Mouse (Mus musculus): ENCODE results near the gene Chrna5. TPM values are rescaled to one million over a fixed set of nuclear protein-coding genes. Genes with fewer than 3 reads are reported as not detected.

Gene Chrna5
- polyA plus RNA-seq, 1 experiment from 2014 or later = 0.97 TPM

DNA sequence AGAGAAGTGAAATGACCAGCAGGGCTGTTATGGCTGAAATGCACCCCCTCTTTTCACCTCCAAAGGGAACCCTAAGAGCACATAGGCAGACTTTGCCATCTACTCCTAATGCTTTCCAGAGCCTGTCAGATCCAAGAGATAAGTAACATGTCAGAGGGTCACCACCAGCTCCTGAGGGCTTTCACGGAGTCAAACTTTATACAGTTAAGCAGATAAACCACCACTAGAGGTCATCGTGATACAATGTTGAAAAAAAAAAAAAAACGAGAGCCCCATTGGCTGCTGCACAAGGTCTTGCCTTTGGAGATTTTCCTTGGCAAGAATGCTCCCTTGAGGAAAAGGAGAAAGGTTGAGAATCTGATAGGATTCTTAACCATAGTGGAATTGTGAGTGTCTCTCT, 66.1 kb downstream of the Chrna5 start:
- no peak overlapping the region for H3K4me2 ChIP-seq (ENCODE audit: low read length)
- ATAC-seq (replicated peaks; ENCODE audit: low FRiP score, low read depth) = no peak
- no peaks in the 10 kb centered on the region for H3K36me3 ChIP-seq (ENCODE audit: insufficient read depth, low read length)
- no peak overlapping the region for H3K9ac ChIP-seq (ENCODE audit: low read depth, low read length)
- H3K27me3 ChIP-seq (ENCODE audit: insufficient read depth, low read length) = no peaks in the 10 kb centered on the region
- no peaks in the 10 kb centered on the region; the same call in 1 of the 2 replicates for H3K4me1 ChIP-seq (replicated peaks; ENCODE audit: insufficient read depth, low read length)
- whole genome bisulfite sequencing = 0% methylated on average over 3 of the region's 3 CpGs
- H3K4me3 ChIP-seq (replicated peaks; ENCODE audit: low read depth, low read length) = no peak overlapping the region
- TF ChIP-seq CTCF (IDR thresholded peaks at IDR 0.05; ENCODE audit: low read depth) = peak; percentile 58
- DNase-seq (ENCODE audit: low spot score) = peak; percentile 47
- H3K27ac ChIP-seq = no peak overlapping the region
- H3K9me3 ChIP-seq (replicated peaks; ENCODE audit: low read length) = no peaks in the 10 kb centered on the region

DNA sequence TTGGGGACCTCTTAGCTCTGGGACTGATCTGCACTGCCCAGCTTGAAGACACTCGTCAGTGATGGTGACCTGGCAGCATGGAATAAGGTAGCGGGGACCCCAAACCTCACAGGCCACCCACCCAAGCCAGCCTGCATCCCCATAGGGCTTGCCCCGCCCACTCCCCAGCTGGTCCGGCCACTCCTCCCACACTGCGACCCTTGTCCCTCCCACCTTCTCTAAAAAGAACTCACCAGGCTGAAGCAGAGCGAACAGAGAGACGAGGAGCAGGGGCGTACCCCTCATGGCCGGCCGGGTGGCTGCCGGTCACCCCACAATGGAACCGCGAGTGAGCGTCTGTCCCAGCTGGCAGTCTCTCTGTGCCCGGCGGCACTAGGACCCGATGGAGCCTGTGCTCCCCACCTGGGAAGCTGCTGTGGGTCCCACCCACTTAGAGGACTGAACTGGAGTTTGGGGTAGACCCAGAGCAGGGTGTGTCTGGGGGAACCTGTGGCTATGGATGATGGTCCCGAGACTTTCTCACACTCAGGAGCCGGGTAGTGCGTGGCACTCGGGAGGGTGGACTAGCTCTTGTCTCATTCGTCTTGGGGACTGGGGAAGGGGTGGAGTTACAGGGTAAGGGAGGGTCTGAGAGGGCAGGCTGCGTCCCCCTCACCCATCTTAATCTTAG, 67.7 kb downstream of the Chrna5 start, which contains the start of gene Chrnb4:
Gene Chrnb4, minus strand, starts transcription at position 569 of the 670 bp plus-strand sequence.
- H3K4me2 ChIP-seq (ENCODE audit: low read length) = peak within 1 kb of the TSS; percentile 85
- DNase-seq (ENCODE audit: low spot score) (peak; percentile 2), ATAC-seq (replicated peaks; ENCODE audit: low FRiP score, low read depth) (peak; percentile 45; the same call in 1 of the 2 replicates)
- WGBS = under 1% methylated on average over 23 of the region's 23 CpGs
- H3K4me3 ChIP-seq (replicated peaks; ENCODE audit: low read depth, low read length) = peak within 1 kb of the TSS; percentile 39
- H3K27ac ChIP-seq = no peak within 1 kb of the TSS
- H3K27me3 ChIP-seq (ENCODE audit: insufficient read depth, low read length) = no peaks in the 10 kb centered on the region
- no peaks in the 10 kb centered on the region; the same call in 1 of the 2 replicates for H3K4me1 ChIP-seq (replicated peaks; ENCODE audit: insufficient read depth, low read length)
- no peak for TF ChIP-seq CTCF (IDR thresholded peaks at IDR 0.05; ENCODE audit: low read depth)
- peak within 1 kb of the TSS; percentile 51 for H3K9ac ChIP-seq (ENCODE audit: low read depth, low read length)
- H3K36me3 ChIP-seq (ENCODE audit: insufficient read depth, low read length) = no peaks in the 10 kb centered on the region
- H3K9me3 ChIP-seq (replicated peaks; ENCODE audit: low read length) = no peaks in the 10 kb centered on the region

DNA sequence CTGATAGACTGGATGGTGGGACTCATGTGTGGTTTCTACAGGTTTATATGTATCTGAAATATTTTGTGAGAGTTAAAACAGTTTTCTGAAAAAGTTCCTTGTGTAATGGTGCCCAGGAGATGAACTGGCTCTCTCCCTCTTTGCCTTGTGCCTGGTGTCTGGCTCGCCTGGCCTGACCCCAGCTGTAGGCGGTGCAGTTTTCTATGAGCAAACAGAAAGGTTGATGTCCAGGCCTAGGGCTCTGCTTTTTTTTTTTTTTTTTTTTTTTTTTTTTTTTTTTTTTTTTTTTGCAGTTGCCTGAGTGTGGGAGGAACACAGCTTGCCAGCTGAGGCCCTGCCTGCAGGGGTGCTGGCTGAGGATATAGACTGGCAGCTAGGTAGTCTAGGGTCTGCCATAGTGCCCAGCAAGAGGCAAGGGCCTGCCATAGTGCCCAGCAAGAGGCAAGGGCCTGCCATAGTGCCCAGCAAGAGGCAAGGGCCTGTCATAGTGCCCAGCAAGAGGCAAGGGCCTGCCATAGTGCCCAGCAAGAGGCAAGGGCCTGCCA, 74.8 kb downstream of the Chrna5 start:
- 68% methylated on average over 2 of the region's 2 CpGs for WGBS
- H3K27me3 ChIP-seq (ENCODE audit: insufficient read depth, low read length) = no peaks in the 10 kb centered on the region
- H3K36me3 ChIP-seq (ENCODE audit: insufficient read depth, low read length) = no peaks in the 10 kb centered on the region
- H3K4me1 ChIP-seq (replicated peaks; ENCODE audit: insufficient read depth, low read length) = no peaks in the 10 kb centered on the region
- no peak overlapping the region for H3K27ac ChIP-seq
- no peak overlapping the region for H3K9ac ChIP-seq (ENCODE audit: low read depth, low read length)
- H3K9me3 ChIP-seq (replicated peaks; ENCODE audit: low read length) = no peaks in the 10 kb centered on the region
- no peak overlapping the region for H3K4me3 ChIP-seq (replicated peaks; ENCODE audit: low read depth, low read length)
- ATAC-seq (replicated peaks; ENCODE audit: low FRiP score, low read depth) (no peak), DNase-seq (ENCODE audit: low spot score) (no peak)
- no peak for TF ChIP-seq CTCF (IDR thresholded peaks at IDR 0.05; ENCODE audit: low read depth)
- no peak overlapping the region for H3K4me2 ChIP-seq (ENCODE audit: low read length)

Other genes starting within 250 kb of the Chrna5 start
- 155 and 166 TPM in 2 replicates for gene Wdr61, start 246.4 kb upstream of the Chrna5 start, polyA plus RNA-seq (2015; fragmentation: Nextera tagmentation; extraction: Ambion mirVana)
- gene Crabp1, start 216.1 kb upstream of the Chrna5 start, polyA plus RNA-seq (2015; fragmentation: Nextera tagmentation; extraction: Ambion mirVana) = 14.3 and 18.0 TPM in 2 replicates
- 23.4 and 24.5 TPM in 2 replicates for gene Ireb2, start 117.1 kb upstream of the Chrna5 start, polyA plus RNA-seq (2015; fragmentation: Nextera tagmentation; extraction: Ambion mirVana)
- 15.5 and 16.3 TPM in 2 replicates for gene Hykk, start 63.6 kb upstream of the Chrna5 start, polyA plus RNA-seq (2015; fragmentation: Nextera tagmentation; extraction: Ambion mirVana)
- gene Psma4, start 30.1 kb upstream of the Chrna5 start, polyA plus RNA-seq (2015; fragmentation: Nextera tagmentation; extraction: Ambion mirVana) = 317 and 325 TPM in 2 replicates
- gene AY074887, start 29.9 kb upstream of the Chrna5 start, polyA plus RNA-seq (2015; fragmentation: Nextera tagmentation; extraction: Ambion mirVana) = 0.72 and 1.1 TPM in 2 replicates
- gene Chrna3, start 45.7 kb downstream of the Chrna5 start, polyA plus RNA-seq (2015; fragmentation: Nextera tagmentation; extraction: Ambion mirVana) = 0.18 and 0.22 TPM in 2 replicates
- 1.0 and 1.4 TPM in 2 replicates for gene Chrnb4, start 67.9 kb downstream of the Chrna5 start, polyA plus RNA-seq (2015; fragmentation: Nextera tagmentation; extraction: Ambion mirVana)
- gene Ube2q2, start 168.0 kb downstream of the Chrna5 start, polyA plus RNA-seq (2015; fragmentation: Nextera tagmentation; extraction: Ambion mirVana) = 29.7 and 30.5 TPM in 2 replicates
- 42.6 and 53.5 TPM in 2 replicates for gene Fbxo22, start 228.0 kb downstream of the Chrna5 start, polyA plus RNA-seq (2015; fragmentation: Nextera tagmentation; extraction: Ambion mirVana)